Mouse (Mus musculus) G1E (cell line): ENCODE data around the gene Vax1.

Experiments used
- CTCF ChIP-seq: IDR thresholded peaks from 2 replicates; pipeline ENCODE4 v1.5.1; 2012; ENCODE audit warnings: low read depth, low read length, inconsistent platforms, mixed read lengths
- GATA1 ChIP-seq: IDR thresholded peaks from 2 replicates; pipeline ENCODE4 v1.6.1; 2012; ENCODE audit warnings: borderline replicate concordance, low read length, inconsistent platforms, mixed read lengths
- TAL1 ChIP-seq: conservative IDR thresholded peaks from 2 replicates; pipeline ENCODE4 v1.6.1; 2012; ENCODE audit warnings: low read depth, low read length, inconsistent platforms, mixed read lengths

DNA sequence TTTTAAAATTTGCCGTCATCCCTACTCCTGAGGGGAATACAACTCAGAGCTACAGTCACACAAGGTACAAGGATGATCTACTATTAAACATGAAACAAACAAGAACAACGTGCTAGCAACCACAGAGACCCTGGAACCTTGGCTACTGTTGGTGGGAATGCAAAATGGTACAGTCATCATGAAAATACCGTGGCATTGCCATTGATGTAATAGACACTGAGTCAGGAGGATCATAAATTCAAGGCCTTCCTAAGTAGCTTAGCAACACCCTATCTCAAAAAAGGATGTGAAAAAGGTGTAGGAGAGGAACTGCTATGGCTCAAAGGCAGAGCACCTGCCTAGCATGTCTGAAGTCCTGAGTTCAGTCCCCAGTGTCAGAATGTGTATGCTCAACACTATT is 42.4 kb downstream of the Vax1 start:
- TF ChIP-seq CTCF (no peak), TAL1 (no peak), GATA1 (no peak)
